Mouse (Mus musculus) telencephalon, adult 2 months (tissue): ENCODE measurements around the gene Stambpl1.
"Not testable (repeated sequence)": the region's sequence is repeated elsewhere in the genome, so short reads cannot be mapped to it uniquely, and the experiment has no call there.

Experiments
- DNase-seq: peaks from one replicate; pipeline ENCODE4 v3.0.0-alpha.2; 2011; ENCODE audit warnings: low read depth, low spot score

The Stambpl1 gene

GRCm38 (mm10) chr19:34198066-34198465 is 6.0 kb downstream of the Stambpl1 start:
- no peak for DNase-seq

GRCm38 (mm10) chr19:34198901-34199300 is 6.9 kb downstream of the Stambpl1 start:
- no peak for DNase-seq

- no peak for DNase-seq
Observed at GRCm38 (mm10) chr19:34199488-34199887, 7.5 kb downstream of the Stambpl1 start.

- DNase-seq = no peak
Observed at GRCm38 (mm10) chr19:34202668-34203067, 10.6 kb downstream of the Stambpl1 start.

GRCm38 (mm10) chr19:34206128-34206527 is 14.1 kb downstream of the Stambpl1 start:
- not testable (repeated sequence) for DNase-seq

- no peak for DNase-seq
Observed at GRCm38 (mm10) chr19:34206760-34207440, 14.9 kb downstream of the Stambpl1 start.

- DNase-seq = no peak
Observed at GRCm38 (mm10) chr19:34209031-34209430, 17.0 kb downstream of the Stambpl1 start.

GRCm38 (mm10) chr19:34209930-34210581 is 18.0 kb downstream of the Stambpl1 start:
- DNase-seq = no peak

GRCm38 (mm10) chr19:34210841-34211240 is 18.8 kb downstream of the Stambpl1 start:
- no peak for DNase-seq

GRCm38 (mm10) chr19:34212489-34213250 is 20.6 kb downstream of the Stambpl1 start:
- no peak for DNase-seq

GRCm38 (mm10) chr19:34213251-34213645 is 21.2 kb downstream of the Stambpl1 start:
- DNase-seq = no peak

- DNase-seq = no peak
Observed at GRCm38 (mm10) chr19:34214136-34214535, 22.1 kb downstream of the Stambpl1 start.

- no peak for DNase-seq
Observed at GRCm38 (mm10) chr19:34216956-34217355, 24.9 kb downstream of the Stambpl1 start.

- DNase-seq = no peak
Observed at GRCm38 (mm10) chr19:34217761-34218160, 25.7 kb downstream of the Stambpl1 start.

- DNase-seq = no peak
Observed at GRCm38 (mm10) chr19:34219260-34219968, 27.4 kb downstream of the Stambpl1 start.

- no peak for DNase-seq
Observed at GRCm38 (mm10) chr19:34220732-34221380, 28.8 kb downstream of the Stambpl1 start.

- DNase-seq = no peak
Observed at GRCm38 (mm10) chr19:34222805-34223204, 30.8 kb downstream of the Stambpl1 start.

GRCm38 (mm10) chr19:34231596-34231995 is 39.6 kb downstream of the Stambpl1 start:
- peak; percentile 74 for DNase-seq

GRCm38 (mm10) chr19:34232326-34232725 is 40.3 kb downstream of the Stambpl1 start:
- DNase-seq = no peak

- peak; percentile 63 for DNase-seq
Observed at GRCm38 (mm10) chr19:34233944-34234343, 41.9 kb downstream of the Stambpl1 start.

- DNase-seq = no peak
Observed at GRCm38 (mm10) chr19:34236049-34236448, 44.0 kb downstream of the Stambpl1 start.
